Mouse (Mus musculus) limb, embryonic 13.5 days (tissue): ENCODE data around the gene Ror1. TPM values are rescaled to one million over a fixed set of nuclear protein-coding genes. Genes with fewer than 3 reads are reported as not detected.

Experiments used
- ATAC-seq: fragments of 200-750 bp; cut with Nextera tagmentation; 2 replicates; pipeline ENCODE4 v1.8.0; 2017; ENCODE audit warnings: low read depth, moderate number of reproducible peaks, moderate TSS enrichment; ENCODE audit not compliant: low FRiP score
- H3K27ac ChIP-seq: fragments of 300-500 bp; sonication (generic); 2 replicates; pipeline ENCODE4 v1.5.1; 2015; ENCODE audit warnings: inconsistent platforms, mild to moderate bottlenecking, moderate library complexity
- H3K27me3 ChIP-seq: fragments of 300-500 bp; sonication (generic); 2 replicates; pipeline ENCODE4 v1.6.1; 2015; ENCODE audit warnings: mild to moderate bottlenecking, inconsistent platforms
- H3K36me3 ChIP-seq: fragments of 300-500 bp; sonication (generic); 2 replicates; pipeline ENCODE4 v1.6.1; 2015; ENCODE audit warnings: inconsistent platforms, mild to moderate bottlenecking, moderate library complexity
- H3K4me1 ChIP-seq: fragments of 300-500 bp; sonication (generic); 2 replicates; pipeline ENCODE4 v1.6.1; 2015; ENCODE audit warnings: inconsistent platforms
- H3K4me2 ChIP-seq: fragments of 300-500 bp; sonication (generic); replicated peaks from 2 replicates; pipeline ENCODE4 v1.6.1; 2015; ENCODE audit warnings: inconsistent platforms, mild to moderate bottlenecking, moderate library complexity
- H3K4me3 ChIP-seq: fragments of 300-500 bp; sonication (generic); 2 replicates; pipeline ENCODE4 v1.5.1; 2015; ENCODE audit warnings: moderate library complexity, mild to moderate bottlenecking, inconsistent platforms
- H3K9ac ChIP-seq: fragments of 300-500 bp; sonication (generic); 2 replicates; pipeline ENCODE4 v1.6.1; 2015; ENCODE audit warnings: mild to moderate bottlenecking, inconsistent platforms
- H3K9me3 ChIP-seq: fragments of 300-500 bp; sonication (generic); 2 replicates; pipeline ENCODE4 v1.6.1; 2016; ENCODE audit warnings: inconsistent platforms
- WGBS: fragments of 180-500 bp; shearing (Covaris S2); methylation state at CpG from one replicate; pipeline ENCODE4 v1.1.7; 2015; 5-methylcytosine and 5-hydroxymethylcytosine counted together
- polyA plus RNA-seq: library from polyadenylated mRNA; unstranded; fragments of >200 nt; fragmentation: Nextera tagmentation; extraction: Ambion mirVana; gene quantifications from 2 replicates; pipeline ENCODE4 v1.2.1, GENCODE M21; 2015

Gene Ror1
- polyA plus RNA-seq, 1 experiment from 2014 or later = 11.8 TPM

GRCm38 (mm10) chr4:100301423-100301822 is 205.8 kb downstream of the Ror1 start:
- no peaks in the 10 kb centered on the region for H3K9me3 ChIP-seq

GRCm38 (mm10) chr4:100307365-100307764 is 211.8 kb downstream of the Ror1 start:
- Histone ChIP-seq H3K4me1 (peaks cover 13% of the 10 kb centered on the region), H3K9me3 (peaks cover 5% of the 10 kb centered on the region; the same call in 1 of the 2 replicates), H3K9ac (no peak overlapping the region), H3K4me2 (no peak overlapping the region), H3K4me3 (no peak overlapping the region), H3K36me3 (no peaks in the 10 kb centered on the region), H3K27me3 (no peaks in the 10 kb centered on the region), H3K27ac (no peak overlapping the region)
- ATAC-seq = no peak
- WGBS = 43% methylated on average over 4 of the region's 4 CpGs

More at GRCm38 (mm10) chr4:100301423-100301822, 205.8 kb downstream of the Ror1 start:
- H3K36me3 ChIP-seq = no peaks in the 10 kb centered on the region
- H3K4me1 ChIP-seq = no peaks in the 10 kb centered on the region
- WGBS = 78% methylated on average over 1 of the region's 1 CpGs
- H3K27me3 ChIP-seq = no peaks in the 10 kb centered on the region; the same call in 1 of the 2 replicates
- H3K9ac ChIP-seq = no peak overlapping the region
- H3K4me3 ChIP-seq = no peak overlapping the region
- ATAC-seq = no peak
- H3K27ac ChIP-seq = no peak overlapping the region
- H3K4me2 ChIP-seq = no peak overlapping the region

- Histone ChIP-seq H3K4me2 (no peak overlapping the region), H3K36me3 (no peaks in the 10 kb centered on the region), H3K4me1 (peaks cover 14% of the 10 kb centered on the region), H3K27me3 (no peaks in the 10 kb centered on the region), H3K9me3 (peaks cover 5% of the 10 kb centered on the region; the same call in 1 of the 2 replicates), H3K9ac (no peak overlapping the region), H3K4me3 (no peak overlapping the region), H3K27ac (no peak overlapping the region)
- no peak for ATAC-seq
- 87% methylated on average over 10 of the region's 10 CpGs for WGBS
Measured at GRCm38 (mm10) chr4:100311775-100312537, 216.4 kb downstream of the Ror1 start.

- WGBS = 51% methylated on average over 1 of the region's 1 CpGs
- H3K27ac ChIP-seq = no peak overlapping the region
- ATAC-seq = no peak
Measured at GRCm38 (mm10) chr4:100315066-100315465, 219.5 kb downstream of the Ror1 start.

GRCm38 (mm10) chr4:100321758-100322157 is 226.2 kb downstream of the Ror1 start:
- no peak overlapping the region for H3K4me2 ChIP-seq
- H3K27me3 ChIP-seq = peaks cover 25% of the 10 kb centered on the region
- no peak overlapping the region for H3K9ac ChIP-seq
- no peak overlapping the region for H3K4me3 ChIP-seq
- no peaks in the 10 kb centered on the region; the same call in 1 of the 2 replicates for H3K9me3 ChIP-seq
- H3K36me3 ChIP-seq = no peaks in the 10 kb centered on the region
- H3K27ac ChIP-seq = peak overlapping the region; percentile 56; the same call in 1 of the 2 replicates
- H3K4me1 ChIP-seq = peaks cover 17% of the 10 kb centered on the region
- ATAC-seq = peak; percentile 54
- WGBS = 37% methylated on average over 6 of the region's 6 CpGs

More at GRCm38 (mm10) chr4:100315066-100315465, 219.5 kb downstream of the Ror1 start:
- H3K36me3 ChIP-seq = no peaks in the 10 kb centered on the region
- H3K4me2 ChIP-seq = no peak overlapping the region
- H3K9me3 ChIP-seq = peaks cover 5% of the 10 kb centered on the region
- no peak overlapping the region for H3K9ac ChIP-seq
- peaks cover 5% of the 10 kb centered on the region; the same call in 1 of the 2 replicates for H3K4me1 ChIP-seq
- peaks cover 4% of the 10 kb centered on the region; the same call in 1 of the 2 replicates for H3K27me3 ChIP-seq
- no peak overlapping the region for H3K4me3 ChIP-seq

GRCm38 (mm10) chr4:100324719-100325515 is 229.3 kb downstream of the Ror1 start:
- no peaks in the 10 kb centered on the region for H3K9me3 ChIP-seq
- H3K9ac ChIP-seq = no peak overlapping the region
- WGBS = 63% methylated on average over 14 of the region's 14 CpGs
- no peak overlapping the region for H3K4me3 ChIP-seq
- peaks cover 23% of the 10 kb centered on the region for H3K4me1 ChIP-seq
- no peak overlapping the region for H3K4me2 ChIP-seq
- peaks cover 47% of the 10 kb centered on the region for H3K27me3 ChIP-seq
- H3K27ac ChIP-seq = no peak overlapping the region
- peak; percentile 79 for ATAC-seq
- H3K36me3 ChIP-seq = no peaks in the 10 kb centered on the region

GRCm38 (mm10) chr4:100328361-100328970 is 232.9 kb downstream of the Ror1 start:
- no peak overlapping the region for H3K4me2 ChIP-seq
- H3K4me3 ChIP-seq = no peak overlapping the region
- WGBS = 56% methylated on average over 4 of the region's 4 CpGs
- no peak overlapping the region for H3K27ac ChIP-seq
- no peaks in the 10 kb centered on the region for H3K36me3 ChIP-seq
- peaks cover 14% of the 10 kb centered on the region for H3K4me1 ChIP-seq
- ATAC-seq = no peak
- peaks cover 71% of the 10 kb centered on the region for H3K27me3 ChIP-seq
- H3K9me3 ChIP-seq = no peaks in the 10 kb centered on the region
- no peak overlapping the region for H3K9ac ChIP-seq

- Histone ChIP-seq H3K4me3 (no peak overlapping the region), H3K9ac (no peak overlapping the region), H3K27me3 (peaks cover 60% of the 10 kb centered on the region), H3K4me2 (no peak overlapping the region), H3K9me3 (no peaks in the 10 kb centered on the region), H3K36me3 (no peaks in the 10 kb centered on the region), H3K4me1 (peaks cover 22% of the 10 kb centered on the region), H3K27ac (no peak overlapping the region)
- WGBS = 34% methylated on average over 2 of the region's 2 CpGs
- ATAC-seq = peak; percentile 75
Measured at GRCm38 (mm10) chr4:100335168-100335567, 239.6 kb downstream of the Ror1 start.

- Histone ChIP-seq H3K4me3 (no peak overlapping the region), H3K4me2 (no peak overlapping the region), H3K36me3 (no peaks in the 10 kb centered on the region), H3K27ac (no peak overlapping the region), H3K9me3 (0 out of 2 replicates have a peak, but pooled peaks cover 5% of the 10 kb centered on the region), H3K27me3 (peaks cover 12% of the 10 kb centered on the region; the same call in 1 of the 2 replicates), H3K9ac (no peak overlapping the region), H3K4me1 (no peaks in the 10 kb centered on the region)
- WGBS = 83% methylated on average over 3 of the region's 3 CpGs
- ATAC-seq = no peak
Measured at GRCm38 (mm10) chr4:100347791-100348190, 252.2 kb downstream of the Ror1 start.

- H3K9me3 ChIP-seq = 0 out of 2 replicates have a peak, but pooled peaks cover 5% of the 10 kb centered on the region
- no peaks in the 10 kb centered on the region for H3K36me3 ChIP-seq
- no peak overlapping the region for H3K4me3 ChIP-seq
- ATAC-seq = no peak
- peaks cover 7% of the 10 kb centered on the region; the same call in 1 of the 2 replicates for H3K27me3 ChIP-seq
- 87% methylated on average over 7 of the region's 7 CpGs for WGBS
- peaks cover 2% of the 10 kb centered on the region for H3K4me1 ChIP-seq
- no peak overlapping the region for H3K27ac ChIP-seq
- no peak overlapping the region for H3K9ac ChIP-seq
- H3K4me2 ChIP-seq = no peak overlapping the region
Measured at GRCm38 (mm10) chr4:100350106-100350795, 254.7 kb downstream of the Ror1 start.

- H3K9ac ChIP-seq = no peak overlapping the region
- H3K4me3 ChIP-seq = no peak overlapping the region
- ATAC-seq = no peak
- H3K27me3 ChIP-seq = peaks cover 7% of the 10 kb centered on the region; the same call in 1 of the 2 replicates
- H3K36me3 ChIP-seq = no peaks in the 10 kb centered on the region
- no peak overlapping the region for H3K27ac ChIP-seq
- H3K4me1 ChIP-seq = peaks cover 10% of the 10 kb centered on the region
- H3K4me2 ChIP-seq = no peak overlapping the region
- 0 out of 2 replicates have a peak, but pooled peaks cover 5% of the 10 kb centered on the region for H3K9me3 ChIP-seq
Measured at GRCm38 (mm10) chr4:100351797-100352290, 256.3 kb downstream of the Ror1 start.
